Mouse (Mus musculus) erythroblast, embryonic 14.5 days (primary cell): ENCODE results near the gene 1700003E16Rik. TPM values are rescaled to one million over a fixed set of nuclear protein-coding genes. Genes with fewer than 3 reads are reported as not detected.

Experiments
- H3K27me3 ChIP-seq: 2 replicates; pipeline ENCODE4 v1.6.1; 2012; ENCODE audit warnings: inconsistent platforms; ENCODE audit not compliant: control insufficient read depth
- H3K36me3 ChIP-seq: 2 replicates; pipeline ENCODE4 v1.6.1; 2012; ENCODE audit warnings: mild to moderate bottlenecking, inconsistent platforms; ENCODE audit not compliant: control insufficient read depth
- H3K4me1 ChIP-seq: 2 replicates; pipeline ENCODE4 v1.6.1; 2012; ENCODE audit warnings: inconsistent platforms; ENCODE audit not compliant: control insufficient read depth
- H3K4me3 ChIP-seq: replicated peaks from 2 replicates; pipeline ENCODE3; 2012; ENCODE audit warnings: moderate library complexity, mild to moderate bottlenecking, inconsistent platforms
- H3K9me3 ChIP-seq: 2 replicates; pipeline ENCODE4 v1.6.1; 2012; ENCODE audit warnings: low read length, inconsistent platforms, mixed read lengths; ENCODE audit not compliant: control insufficient read depth
- GATA1 ChIP-seq: IDR thresholded peaks from 2 replicates; pipeline ENCODE4 v1.6.1; 2012; ENCODE audit warnings: low read length, inconsistent platforms, mixed read lengths
- TAL1 ChIP-seq: IDR thresholded peaks from 3 replicates; pipeline ENCODE4 v1.6.1; 2012; ENCODE audit warnings: low read length, inconsistent platforms, mixed read lengths
- polyA plus RNA-seq: library from polyadenylated mRNA; stranded (reverse); fragments of >175 nt; gene quantifications from 2 replicates; pipeline ENCODE4 v1.2.3, GENCODE M21; 2012

1700003E16Rik gene
- polyA plus RNA-seq, 1 experiment = not detected

DNA sequence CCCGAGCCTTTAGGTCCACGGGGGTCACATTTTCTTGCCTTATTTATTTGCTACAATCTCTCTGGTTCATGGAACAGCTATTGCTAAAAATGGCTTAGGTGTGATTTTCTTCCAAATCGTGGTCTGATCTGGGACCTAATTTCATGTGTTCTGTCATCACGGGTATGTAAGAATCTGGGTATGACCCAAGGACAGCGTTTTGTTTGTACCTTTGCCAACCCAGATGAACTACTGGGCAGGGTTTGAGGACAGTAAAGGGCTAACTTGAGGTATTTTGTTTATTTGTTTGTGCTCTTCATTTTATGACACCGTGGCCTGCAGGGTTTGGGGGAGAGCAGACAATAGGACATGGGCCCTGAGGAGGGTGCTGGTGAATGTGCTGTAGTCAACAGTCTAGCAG lies 24.4 kb downstream of the 1700003E16Rik start:
- H3K36me3 ChIP-seq = peaks cover 49% of the 10 kb centered on the region
- TF ChIP-seq GATA1 (no peak), TAL1 (no peak)

DNA sequence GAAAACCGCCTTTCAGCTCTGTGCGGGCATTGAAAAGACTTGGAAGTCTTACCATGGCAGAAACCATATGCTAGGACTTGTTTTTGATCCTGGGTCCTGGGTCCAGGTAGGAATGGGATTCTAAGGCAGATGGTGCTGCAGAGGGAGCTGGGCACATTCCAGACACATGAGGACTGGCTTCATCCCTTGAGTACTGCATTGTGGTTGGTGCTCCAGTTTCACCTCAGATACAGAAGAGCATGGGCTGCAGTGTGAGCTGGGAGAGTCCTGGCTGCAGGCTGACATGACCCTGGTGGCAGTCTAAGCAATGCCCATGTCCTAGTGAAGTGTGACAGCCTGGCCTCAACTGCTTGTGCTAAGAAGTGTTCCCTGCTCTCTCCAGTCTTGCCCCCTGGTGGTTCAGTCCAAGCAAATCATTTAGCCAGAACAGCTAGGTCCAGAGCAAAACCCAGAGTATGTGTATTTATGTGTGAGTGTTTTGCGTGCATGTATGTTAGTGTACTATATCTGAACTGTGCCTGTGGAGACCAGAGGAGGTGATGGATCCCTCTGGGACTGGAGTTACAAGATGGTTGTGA lies 28.7 kb downstream of the 1700003E16Rik start:
- Histone ChIP-seq H3K4me1 (peaks cover 25% of the 10 kb centered on the region), H3K36me3 (peaks cover 67% of the 10 kb centered on the region), H3K9me3 (no peaks in the 10 kb centered on the region), H3K27me3 (no peaks in the 10 kb centered on the region), H3K4me3 (no peak overlapping the region)
- TF ChIP-seq TAL1 = no peak
- TF ChIP-seq GATA1 = no peak

More for the DNA sequence above, 24.4 kb downstream of the 1700003E16Rik start:
- Histone ChIP-seq H3K9me3 (no peaks in the 10 kb centered on the region), H3K4me1 (peaks cover 10% of the 10 kb centered on the region), H3K27me3 (no peaks in the 10 kb centered on the region), H3K4me3 (no peak overlapping the region)

DNA sequence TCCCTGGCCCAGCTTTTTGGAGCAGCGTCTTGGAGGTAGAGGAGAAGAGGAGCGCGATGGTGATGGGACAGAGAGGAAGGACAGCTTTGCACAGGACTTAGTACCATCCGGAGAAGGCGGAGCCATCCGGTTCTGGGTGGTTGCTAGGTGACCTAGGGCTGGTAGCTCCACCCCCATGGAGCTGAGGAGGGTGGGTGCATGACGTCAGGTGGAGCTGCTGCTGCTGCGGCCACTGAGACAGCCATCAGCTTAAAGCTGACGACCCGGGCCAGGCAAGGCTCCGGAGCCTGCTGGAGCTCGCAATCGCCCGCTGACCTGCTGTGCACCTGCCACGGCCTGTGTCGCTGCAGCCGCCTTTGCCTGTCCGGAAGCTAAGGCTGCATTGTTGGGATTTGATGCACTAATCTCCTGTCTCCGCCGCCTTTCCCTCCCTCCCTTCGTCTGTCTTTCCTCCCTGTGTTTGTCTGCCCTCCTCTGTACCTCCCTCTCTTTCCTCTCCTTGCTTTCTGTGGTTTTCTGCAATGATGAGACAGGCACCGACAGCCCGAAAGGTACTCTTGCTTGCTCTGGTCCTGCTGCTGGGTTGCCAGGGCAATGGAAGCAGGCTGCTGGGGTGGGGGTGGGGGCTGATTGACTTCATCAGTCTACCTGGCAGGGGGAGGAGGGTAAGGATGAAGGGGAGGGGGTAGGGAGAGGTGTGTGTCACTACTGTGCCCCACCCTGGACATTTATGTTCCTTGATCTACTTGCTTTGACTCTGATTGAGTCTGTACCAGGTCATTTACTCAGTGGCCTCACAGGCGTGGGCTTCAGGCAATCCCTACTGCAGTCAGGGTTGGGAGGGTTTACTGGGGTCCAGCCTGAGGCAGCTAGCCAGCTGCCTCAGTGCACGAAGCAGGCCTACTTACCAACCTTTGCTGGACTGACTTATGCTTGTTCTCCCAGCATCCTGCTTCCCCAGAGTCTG lies 30.0 kb downstream of the 1700003E16Rik start:
- Histone ChIP-seq H3K36me3 (peaks cover 76% of the 10 kb centered on the region), H3K4me1 (peaks cover 23% of the 10 kb centered on the region), H3K4me3 (no peak overlapping the region), H3K9me3 (no peaks in the 10 kb centered on the region), H3K27me3 (no peaks in the 10 kb centered on the region)
- TF ChIP-seq TAL1 (no peak), GATA1 (no peak)

DNA sequence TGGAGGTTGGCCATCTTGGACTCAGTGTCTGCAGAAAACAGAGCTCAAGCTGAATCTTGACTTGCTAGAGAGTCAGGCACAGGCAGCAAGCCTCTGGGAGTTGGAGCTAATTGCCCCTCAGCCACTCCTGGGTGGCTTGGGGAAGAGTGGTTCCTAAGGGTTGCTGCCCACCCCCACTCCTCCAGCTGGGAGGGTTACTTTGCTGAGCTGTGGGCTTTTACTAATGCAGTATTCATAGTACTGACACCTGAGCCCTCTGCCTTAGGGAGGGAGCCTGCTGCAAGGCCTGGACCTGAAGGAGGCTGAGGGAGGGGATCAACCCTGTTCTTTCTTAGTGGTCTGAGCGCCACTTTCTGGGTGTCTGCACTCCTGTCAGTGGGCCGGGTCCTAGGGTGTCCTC lies 30.7 kb downstream of the 1700003E16Rik start:
- H3K9me3 ChIP-seq = no peaks in the 10 kb centered on the region
- no peaks in the 10 kb centered on the region for H3K27me3 ChIP-seq
- H3K36me3 ChIP-seq = peaks cover 84% of the 10 kb centered on the region

DNA sequence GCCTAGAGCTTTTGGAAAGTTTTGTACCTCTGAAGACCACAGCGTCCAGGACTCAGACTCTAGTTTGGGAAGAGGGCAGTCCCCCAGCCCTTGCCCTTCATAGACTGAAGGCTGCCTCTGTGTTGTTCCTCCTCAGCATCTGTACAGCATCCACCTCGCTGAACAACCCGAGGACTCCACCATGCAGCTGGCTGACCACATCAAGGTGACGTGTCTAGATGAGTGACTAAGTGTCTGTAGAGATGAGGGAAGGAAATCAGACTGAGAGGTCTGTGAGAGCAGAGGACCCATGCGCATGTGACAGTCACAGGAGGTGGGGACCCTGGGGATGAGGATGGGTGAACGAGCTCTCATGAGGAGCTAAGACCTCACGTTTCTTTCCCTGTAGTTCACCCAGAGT lies 37.4 kb downstream of the 1700003E16Rik start:
- Histone ChIP-seq H3K36me3 (peaks cover 99% of the 10 kb centered on the region), H3K4me1 (peaks cover 6% of the 10 kb centered on the region), H3K9me3 (no peaks in the 10 kb centered on the region), H3K4me3 (no peak overlapping the region), H3K27me3 (no peaks in the 10 kb centered on the region)
- TF ChIP-seq TAL1 (no peak), GATA1 (no peak)

More for the DNA sequence above, 30.7 kb downstream of the 1700003E16Rik start:
- H3K4me1 ChIP-seq = peaks cover 23% of the 10 kb centered on the region
- no peak overlapping the region for H3K4me3 ChIP-seq
- TF ChIP-seq TAL1 (no peak), GATA1 (no peak)

DNA sequence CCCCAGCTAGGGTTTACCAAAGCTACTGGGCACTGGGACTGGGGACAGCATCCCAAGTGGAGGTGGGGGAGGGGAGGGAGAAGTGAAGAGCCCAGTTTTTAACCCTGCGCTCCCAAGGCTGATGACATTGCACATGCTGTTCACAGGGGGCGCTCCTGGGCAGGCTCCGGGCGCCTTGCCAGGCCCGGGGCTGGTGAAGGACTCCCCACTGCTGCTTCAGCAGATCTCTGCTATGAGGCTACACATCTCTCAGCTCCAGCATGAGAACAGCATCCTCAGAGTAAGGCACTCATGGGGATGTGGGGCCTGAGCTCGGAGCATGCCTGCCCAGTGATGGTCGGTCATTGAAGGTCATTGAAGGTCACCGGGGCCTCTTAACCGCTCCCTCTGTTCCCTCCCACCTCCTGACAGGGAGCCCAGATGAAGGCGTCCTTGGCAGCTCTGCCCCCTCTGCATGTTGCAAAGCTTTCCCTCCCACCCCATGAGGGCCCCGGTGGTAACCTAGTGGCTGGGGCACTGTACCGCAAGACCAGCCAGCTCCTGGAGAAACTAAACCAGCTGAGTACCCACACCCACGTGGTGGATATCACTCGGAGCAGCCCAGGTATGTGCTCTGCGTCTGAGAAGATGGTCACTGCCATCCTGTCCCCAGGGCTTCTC lies 41.3 kb downstream of the 1700003E16Rik start:
- Histone ChIP-seq H3K9me3 (no peaks in the 10 kb centered on the region), H3K4me3 (no peak overlapping the region), H3K4me1 (no peaks in the 10 kb centered on the region), H3K36me3 (peaks cover 81% of the 10 kb centered on the region), H3K27me3 (no peaks in the 10 kb centered on the region)
- TF ChIP-seq TAL1 (no peak), GATA1 (no peak)

DNA sequence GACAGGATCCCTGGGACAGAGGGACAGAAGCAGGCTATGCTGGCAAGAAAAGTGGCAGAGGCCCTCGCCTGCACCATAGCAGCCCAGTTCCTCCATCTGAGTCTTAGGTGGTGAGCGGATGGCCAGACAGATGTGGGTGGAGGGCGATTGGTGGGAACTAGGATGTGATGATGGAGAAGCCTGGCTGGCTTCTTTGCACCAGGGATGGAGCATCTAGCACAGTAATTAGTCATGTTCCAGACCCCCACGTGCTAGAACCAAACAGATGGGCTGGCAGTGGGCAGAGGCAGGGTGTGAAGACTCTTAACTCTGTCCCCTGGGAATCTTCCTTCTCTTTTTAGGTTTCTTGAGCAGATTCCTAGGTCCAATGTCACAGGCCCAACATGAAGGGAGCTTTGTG lies 47.1 kb downstream of the 1700003E16Rik start:
- Histone ChIP-seq H3K36me3 (peaks cover 24% of the 10 kb centered on the region), H3K9me3 (no peaks in the 10 kb centered on the region), H3K4me3 (no peak overlapping the region), H3K4me1 (peaks cover 4% of the 10 kb centered on the region), H3K27me3 (no peaks in the 10 kb centered on the region; the same call in 1 of the 2 replicates)
- TF ChIP-seq TAL1 (no peak), GATA1 (no peak)

DNA sequence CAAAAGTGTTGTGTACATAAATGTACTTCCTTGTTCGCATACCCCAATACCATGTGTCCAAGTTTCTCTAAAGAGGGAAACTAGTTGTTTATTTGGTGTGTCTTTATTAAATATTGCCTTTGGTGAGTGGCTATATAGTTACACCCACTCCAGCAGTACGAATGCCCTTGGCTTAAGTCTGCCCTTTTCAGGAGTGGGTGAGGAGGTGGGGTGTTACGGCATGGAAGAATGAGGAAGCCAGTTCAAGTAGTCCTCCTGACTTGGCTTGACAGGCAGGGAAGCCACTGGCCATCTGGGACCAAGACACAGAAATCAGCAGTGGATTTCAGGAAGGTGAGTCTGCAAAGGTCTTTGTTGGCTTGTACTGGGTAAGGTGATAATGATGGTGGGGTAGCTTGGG lies 49.6 kb downstream of the 1700003E16Rik start:
- no peaks in the 10 kb centered on the region for H3K9me3 ChIP-seq
- peaks cover 2% of the 10 kb centered on the region; the same call in 1 of the 2 replicates for H3K36me3 ChIP-seq
- peaks cover 4% of the 10 kb centered on the region for H3K4me1 ChIP-seq
- TF ChIP-seq GATA1 = no peak
- no peak for TF ChIP-seq TAL1
- H3K4me3 ChIP-seq = no peak overlapping the region
- no peaks in the 10 kb centered on the region; the same call in 1 of the 2 replicates for H3K27me3 ChIP-seq

DNA sequence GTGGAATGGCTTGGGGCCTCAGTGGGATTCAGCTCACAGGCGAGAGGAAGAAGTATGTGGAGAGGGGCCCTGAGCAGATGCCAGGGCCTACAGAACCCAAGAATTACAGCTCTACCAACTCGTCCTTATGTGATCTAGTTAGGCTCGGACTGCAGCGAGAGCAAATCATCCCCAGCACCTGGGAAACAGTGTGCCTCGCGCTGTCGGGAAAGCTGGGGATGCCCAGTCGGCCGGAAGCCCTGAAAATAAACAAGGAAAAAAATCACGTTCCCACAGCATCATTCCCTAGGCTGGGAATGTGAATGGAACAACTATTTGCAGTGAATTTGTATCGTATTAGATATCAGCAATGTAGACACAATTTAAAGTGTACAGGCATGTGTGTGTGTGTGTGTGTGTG lies 50.1 kb downstream of the 1700003E16Rik start:
- peaks cover 4% of the 10 kb centered on the region for H3K4me1 ChIP-seq
- no peaks in the 10 kb centered on the region for H3K36me3 ChIP-seq
- no peak overlapping the region for H3K4me3 ChIP-seq
- no peaks in the 10 kb centered on the region; the same call in 1 of the 2 replicates for H3K27me3 ChIP-seq
- no peaks in the 10 kb centered on the region for H3K9me3 ChIP-seq
- TF ChIP-seq TAL1 (no peak), GATA1 (no peak)
